Mouse (Mus musculus) retina, adult 2 months (tissue): Measurements from ENCODE around the gene Ntm.

ENCODE experiments used
- DNase-seq: peaks from one replicate; pipeline ENCODE4 v3.0.0-alpha.2; 2012; ENCODE audit warnings: low read depth, low spot score

The Ntm gene

GRCm38 (mm10) chr9:29587376-29587775 lies 375.6 kb downstream of the Ntm start:
- no peak for DNase-seq

GRCm38 (mm10) chr9:29586381-29586770 lies 376.6 kb downstream of the Ntm start:
- DNase-seq: no peak

GRCm38 (mm10) chr9:29585746-29586380 lies 377.1 kb downstream of the Ntm start:
- peak; percentile 62 for DNase-seq

GRCm38 (mm10) chr9:29578226-29578625 lies 384.7 kb downstream of the Ntm start:
- no peak for DNase-seq

- DNase-seq: no peak
These were observed 386.8 kb downstream of the Ntm start for GRCm38 (mm10) chr9:29576051-29576533.

- DNase-seq: no peak
These were observed 388.4 kb downstream of the Ntm start for GRCm38 (mm10) chr9:29574548-29574947.

GRCm38 (mm10) chr9:29568571-29568970 lies 394.4 kb downstream of the Ntm start:
- DNase-seq: no peak

- DNase-seq: no peak
These were observed 400.4 kb downstream of the Ntm start for GRCm38 (mm10) chr9:29562419-29563071.

- no peak for DNase-seq
These were observed 404.0 kb downstream of the Ntm start for GRCm38 (mm10) chr9:29558915-29559314.

GRCm38 (mm10) chr9:29550582-29550981 lies 412.4 kb downstream of the Ntm start:
- DNase-seq: no peak

- no peak for DNase-seq
These were observed 412.8 kb downstream of the Ntm start for GRCm38 (mm10) chr9:29550107-29550506.

GRCm38 (mm10) chr9:29536415-29536814 lies 426.5 kb downstream of the Ntm start:
- DNase-seq: no peak

- no peak for DNase-seq
These were observed 428.2 kb downstream of the Ntm start for GRCm38 (mm10) chr9:29534773-29535172.

- DNase-seq: no peak
These were observed 428.6 kb downstream of the Ntm start for GRCm38 (mm10) chr9:29534304-29534703.

- DNase-seq: no peak
These were observed 429.4 kb downstream of the Ntm start for GRCm38 (mm10) chr9:29533556-29533955.

GRCm38 (mm10) chr9:29531147-29531917 lies 431.6 kb downstream of the Ntm start:
- no peak for DNase-seq

GRCm38 (mm10) chr9:29524109-29524508 lies 438.8 kb downstream of the Ntm start:
- no peak for DNase-seq

- DNase-seq: no peak
These were observed 439.7 kb downstream of the Ntm start for GRCm38 (mm10) chr9:29523221-29523620.

- DNase-seq: peak; percentile 78
These were observed 443.8 kb downstream of the Ntm start for GRCm38 (mm10) chr9:29519181-29519580.

GRCm38 (mm10) chr9:29516688-29517087 lies 446.3 kb downstream of the Ntm start:
- no peak for DNase-seq

GRCm38 (mm10) chr9:29514588-29515356 lies 448.2 kb downstream of the Ntm start:
- no peak for DNase-seq

- DNase-seq: no peak
These were observed 466.9 kb downstream of the Ntm start for GRCm38 (mm10) chr9:29496002-29496401.
